Mouse (Mus musculus) embryonic facial prominence, embryonic 11.5 days (tissue): Measurements from ENCODE around the gene 1810030O07Rik. TPM values are rescaled to one million over a fixed set of nuclear protein-coding genes. Genes with fewer than 3 reads are reported as not detected.
"Not testable (repeated sequence)": the region's sequence is repeated elsewhere in the genome, so short reads cannot be mapped to it uniquely, and the experiment has no call there.

Experiments used
- ATAC-seq: fragments of 200-750 bp; cut with Nextera tagmentation; replicated peaks from 2 replicates; pipeline ENCODE4 v1.8.0; 2017; ENCODE audit warnings: low read depth; ENCODE audit not compliant: insufficient number of reproducible peaks, low FRiP score, low TSS enrichment
- DNase-seq: peaks from one replicate; pipeline ENCODE4 v3.0.0-alpha.2; 2015; ENCODE audit warnings: low spot score
- H3K27ac ChIP-seq: fragments of 300-500 bp; sonication (generic); replicated peaks from 2 replicates; pipeline ENCODE4 v1.5.1; 2014; ENCODE audit warnings: mild to moderate bottlenecking, low read depth, low read length, control low read depth
- H3K27me3 ChIP-seq: fragments of 300-500 bp; sonication (generic); 2 replicates; pipeline ENCODE4 v1.6.1; 2014; ENCODE audit warnings: mild to moderate bottlenecking, low read length, moderate library complexity, mixed read lengths; ENCODE audit not compliant: control insufficient read depth, insufficient read depth
- H3K36me3 ChIP-seq: fragments of 300-500 bp; sonication (generic); replicated peaks from 2 replicates; pipeline ENCODE4 v1.6.1; 2014; ENCODE audit warnings: low read depth, mild to moderate bottlenecking, low read length, moderate library complexity, mixed read lengths; ENCODE audit not compliant: control insufficient read depth, insufficient read depth
- H3K4me1 ChIP-seq: fragments of 300-500 bp; sonication (generic); 2 replicates; pipeline ENCODE4 v1.6.1; 2014; ENCODE audit warnings: low read length, mixed read lengths; ENCODE audit not compliant: control insufficient read depth, insufficient read depth
- H3K4me2 ChIP-seq: fragments of 300-500 bp; sonication (generic); 2 replicates; pipeline ENCODE4 v1.6.1; 2014; ENCODE audit warnings: low read depth, mild to moderate bottlenecking, control low read depth, low read length, moderate library complexity
- H3K4me3 ChIP-seq: fragments of 300-500 bp; sonication (generic); 2 replicates; pipeline ENCODE4 v1.5.1; 2014; ENCODE audit warnings: low read depth, low read length, control low read depth
- H3K9ac ChIP-seq: fragments of 300-500 bp; sonication (generic); replicated peaks from 2 replicates; pipeline ENCODE4 v1.6.1; 2014; ENCODE audit warnings: mild to moderate bottlenecking, control low read depth, low read length
- H3K9me3 ChIP-seq: fragments of 300-500 bp; sonication (generic); replicated peaks from 2 replicates; pipeline ENCODE4 v1.6.1; 2016; ENCODE audit warnings: mild to moderate bottlenecking, low read length, inconsistent platforms, mixed read lengths; ENCODE audit not compliant: control insufficient read depth
- WGBS: fragments of 180-500 bp; shearing (Covaris S2); extraction: QIAGEN DNeasy Blood & Tissue Kit; methylation state at CpG from one replicate; pipeline ENCODE4 v1.1.7; 2014; 5-methylcytosine and 5-hydroxymethylcytosine counted together
- polyA plus RNA-seq: library from polyadenylated mRNA; unstranded; fragments of >200 nt; fragmentation: Nextera tagmentation; extraction: Ambion mirVana; gene quantifications from 2 replicates; pipeline ENCODE4 v1.2.1, GENCODE M21; 2014

The 1810030O07Rik gene
- polyA plus RNA-seq, 1 experiment from 2014 or later, result 45.2 TPM

DNA sequence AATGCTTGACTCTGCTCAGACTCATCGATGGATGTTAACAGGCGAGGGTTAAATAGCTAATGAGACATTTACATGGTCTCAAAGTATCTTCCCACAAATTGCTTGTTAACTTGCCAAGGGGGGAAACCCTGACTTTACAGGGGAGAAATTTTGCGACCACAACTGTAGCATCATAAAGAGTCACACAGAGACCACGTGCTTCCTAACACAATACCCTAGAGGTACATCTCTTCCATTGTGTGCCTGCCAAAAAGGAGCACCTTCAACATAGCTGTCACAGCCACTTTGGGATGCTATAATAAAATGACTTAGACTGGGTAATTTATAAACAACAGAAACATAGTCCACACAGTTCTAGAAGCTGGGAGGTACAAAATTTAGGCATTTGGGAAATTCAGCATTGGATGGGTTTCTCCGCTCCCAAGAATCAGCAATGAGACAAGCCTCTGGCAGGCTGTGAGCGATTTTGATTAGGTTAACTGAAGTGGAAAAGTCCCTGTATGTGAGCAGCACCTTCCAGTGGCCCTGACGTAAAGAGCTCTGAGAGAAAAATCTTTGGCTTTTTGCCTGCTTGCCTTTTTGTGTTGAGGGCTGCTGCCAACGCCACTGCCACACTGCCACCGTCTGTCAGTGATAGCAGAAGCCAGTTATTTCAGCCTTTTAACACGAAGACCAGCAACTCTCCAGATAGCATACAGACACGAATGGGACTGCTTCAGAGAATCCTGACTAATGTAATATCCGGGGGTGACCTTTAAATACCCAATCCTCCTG is 27.8 kb downstream of the 1810030O07Rik start:
- WGBS, result 63% methylated on average over 12 of the region's 12 CpGs

GRCm38 (mm10) chrX:12644976-12645375 is 28.5 kb downstream of the 1810030O07Rik start:
- no peak for ATAC-seq
- Histone ChIP-seq H3K27me3 (no peaks in the 10 kb centered on the region), H3K36me3 (no peaks in the 10 kb centered on the region), H3K9ac (no peak overlapping the region), H3K4me2 (no peak overlapping the region), H3K4me1 (no peaks in the 10 kb centered on the region), H3K9me3 (no peaks in the 10 kb centered on the region), H3K4me3 (no peak overlapping the region), H3K27ac (no peak overlapping the region)
- 28% methylated on average over 2 of the region's 2 CpGs for WGBS
- DNase-seq, result no peak

More for the DNA sequence above, 27.8 kb downstream of the 1810030O07Rik start:
- ATAC-seq (no peak), DNase-seq (no peak)
- H3K9me3 ChIP-seq, result no peaks in the 10 kb centered on the region
- no peaks in the 10 kb centered on the region for H3K27me3 ChIP-seq
- H3K36me3 ChIP-seq, result no peaks in the 10 kb centered on the region
- no peak overlapping the region for H3K9ac ChIP-seq
- no peak overlapping the region for H3K4me3 ChIP-seq
- no peak overlapping the region for H3K4me2 ChIP-seq
- H3K4me1 ChIP-seq, result no peaks in the 10 kb centered on the region
- H3K27ac ChIP-seq, result no peak overlapping the region

GRCm38 (mm10) chrX:12625131-12625530 is 48.3 kb downstream of the 1810030O07Rik start:
- H3K9me3 ChIP-seq, result no peaks in the 10 kb centered on the region
- H3K4me2 ChIP-seq, result no peak overlapping the region
- ATAC-seq (no peak), DNase-seq (no peak)
- H3K4me3 ChIP-seq, result no peak overlapping the region
- no peak overlapping the region for H3K9ac ChIP-seq
- no peaks in the 10 kb centered on the region for H3K4me1 ChIP-seq
- no peaks in the 10 kb centered on the region for H3K27me3 ChIP-seq
- no peaks in the 10 kb centered on the region for H3K36me3 ChIP-seq
- no peak overlapping the region for H3K27ac ChIP-seq
- WGBS, result 73% methylated on average over 4 of the region's 4 CpGs

DNA sequence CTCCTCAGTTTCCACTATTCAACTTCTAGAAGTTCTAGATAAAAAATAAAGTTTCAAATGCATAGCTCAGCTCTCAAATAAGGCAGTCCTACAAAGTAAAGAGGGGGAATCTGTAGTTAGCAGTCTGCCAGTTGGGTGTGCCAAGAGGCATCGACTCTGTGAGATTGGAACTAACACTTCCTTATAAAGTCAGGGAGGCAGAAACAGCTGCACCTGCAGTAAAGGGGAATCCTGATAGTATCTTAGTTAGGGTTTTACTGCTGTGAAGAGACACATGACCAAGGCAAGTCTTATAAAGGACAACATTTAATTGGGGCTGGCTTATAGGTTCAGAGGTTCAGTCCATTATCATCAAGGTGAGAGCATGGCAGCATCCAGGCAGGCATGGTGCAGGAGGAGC is 61.1 kb downstream of the 1810030O07Rik start:
- not testable (repeated sequence) for H3K27me3 ChIP-seq, H3K9me3 ChIP-seq, ATAC-seq, H3K4me2 ChIP-seq, H3K27ac ChIP-seq, H3K4me1 ChIP-seq, H3K4me3 ChIP-seq, DNase-seq, H3K9ac ChIP-seq, H3K36me3 ChIP-seq
- 94% methylated on average over 1 of the region's 1 CpGs for WGBS

DNA sequence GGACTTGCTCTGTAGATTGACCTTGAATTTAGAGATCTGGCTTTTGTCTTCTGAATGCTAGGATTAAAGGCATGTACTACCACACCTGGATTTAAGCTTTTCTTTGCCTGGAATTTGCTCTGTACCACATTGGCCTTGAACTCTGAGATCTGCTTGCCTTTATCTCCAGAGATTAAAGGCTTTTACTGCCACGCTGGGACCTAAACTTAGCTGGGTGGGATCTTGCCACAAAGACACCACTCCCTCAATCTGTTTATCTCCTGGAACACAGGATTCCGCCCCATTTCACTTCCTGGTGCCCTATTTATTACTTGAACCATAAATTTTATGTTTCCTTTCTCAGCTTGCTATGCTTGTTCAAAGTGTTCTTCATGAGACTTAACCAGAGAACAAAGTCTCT is 62.3 kb downstream of the 1810030O07Rik start:
- H3K4me3 ChIP-seq, result no peak overlapping the region
- no peak overlapping the region for H3K9ac ChIP-seq
- H3K36me3 ChIP-seq, result no peaks in the 10 kb centered on the region
- H3K9me3 ChIP-seq, result no peaks in the 10 kb centered on the region
- H3K27ac ChIP-seq, result no peak overlapping the region
- H3K4me2 ChIP-seq, result no peak overlapping the region
- H3K27me3 ChIP-seq, result no peaks in the 10 kb centered on the region
- 87% methylated on average over 2 of the region's 2 CpGs for WGBS
- no peak for DNase-seq
- H3K4me1 ChIP-seq, result no peaks in the 10 kb centered on the region
- no peak for ATAC-seq

GRCm38 (mm10) chrX:12610541-12610940 is 62.9 kb downstream of the 1810030O07Rik start:
- not testable (repeated sequence) for H3K27ac ChIP-seq, H3K4me2 ChIP-seq, ATAC-seq, H3K9me3 ChIP-seq, DNase-seq, H3K36me3 ChIP-seq, H3K4me1 ChIP-seq, H3K9ac ChIP-seq, H3K4me3 ChIP-seq, H3K27me3 ChIP-seq

Other genes with a start within 250 kb of the 1810030O07Rik start
- 73.4 and 73.7 TPM in 2 replicates for gene Atp6ap2, start 85.9 kb downstream of the 1810030O07Rik start, polyA plus RNA-seq
- gene Med14, start 88.4 kb upstream of the 1810030O07Rik start, polyA plus RNA-seq, result 24.2 and 28.1 TPM in 2 replicates